Mouse (Mus musculus) embryonic facial prominence, embryonic 15.5 days (tissue): Measurements from ENCODE around the gene Slit3. TPM values are rescaled to one million over a fixed set of nuclear protein-coding genes. Genes with fewer than 3 reads are reported as not detected.

Source experiments
- ATAC-seq: fragments of 200-750 bp; cut with Nextera tagmentation; 2 replicates; pipeline ENCODE4 v1.8.0; 2017; ENCODE audit warnings: low read depth, moderate TSS enrichment; ENCODE audit not compliant: insufficient number of reproducible peaks, low FRiP score, low TSS enrichment
- H3K27ac ChIP-seq: fragments of 300-500 bp; sonication (generic); replicated peaks from 2 replicates; pipeline ENCODE4 v1.5.1; 2015; ENCODE audit warnings: mild to moderate bottlenecking, inconsistent platforms
- H3K27me3 ChIP-seq: fragments of 300-500 bp; sonication (generic); 2 replicates; pipeline ENCODE4 v1.6.1; 2015; ENCODE audit warnings: inconsistent platforms
- H3K36me3 ChIP-seq: fragments of 300-500 bp; sonication (generic); 2 replicates; pipeline ENCODE4 v1.6.1; 2015; ENCODE audit warnings: mild to moderate bottlenecking, inconsistent platforms
- H3K4me1 ChIP-seq: fragments of 300-500 bp; sonication (generic); 2 replicates; pipeline ENCODE4 v1.6.1; 2015; ENCODE audit warnings: inconsistent platforms
- H3K4me2 ChIP-seq: fragments of 300-500 bp; sonication (generic); replicated peaks from 2 replicates; pipeline ENCODE4 v1.6.1; 2015; ENCODE audit warnings: mild to moderate bottlenecking, inconsistent platforms
- H3K4me3 ChIP-seq: fragments of 300-500 bp; sonication (generic); replicated peaks from 2 replicates; pipeline ENCODE4 v1.5.1; 2015; ENCODE audit warnings: mild to moderate bottlenecking, inconsistent platforms
- H3K9ac ChIP-seq: fragments of 300-500 bp; sonication (generic); 2 replicates; pipeline ENCODE4 v1.6.1; 2015; ENCODE audit warnings: inconsistent platforms
- H3K9me3 ChIP-seq: fragments of 300-500 bp; sonication (generic); replicated peaks from 2 replicates; pipeline ENCODE4 v1.6.1; 2016; ENCODE audit warnings: inconsistent platforms
- WGBS: fragments of 180-500 bp; shearing (Covaris S2); methylation state at CpG from one replicate; pipeline ENCODE4 v1.1.7; 2015; 5-methylcytosine and 5-hydroxymethylcytosine counted together
- polyA plus RNA-seq: library from polyadenylated mRNA; unstranded; fragments of >200 nt; fragmentation: Nextera tagmentation; extraction: Ambion mirVana; gene quantifications from 2 replicates; pipeline ENCODE4 v1.2.1, GENCODE M21; 2015

Gene Slit3
- polyA plus RNA-seq, 1 experiment from 2014 or later = 27.6 TPM

GRCm38 (mm10) chr11:35704927-35705326 lies 583.9 kb downstream of the Slit3 start:
- H3K9ac ChIP-seq = no peak overlapping the region
- H3K36me3 ChIP-seq = peaks cover 31% of the 10 kb centered on the region
- WGBS = 86% methylated on average over 5 of the region's 5 CpGs
- H3K27me3 ChIP-seq = no peaks in the 10 kb centered on the region
- no peaks in the 10 kb centered on the region for H3K9me3 ChIP-seq
- no peak overlapping the region for H3K4me3 ChIP-seq
- H3K4me2 ChIP-seq = no peak overlapping the region
- no peak overlapping the region for H3K27ac ChIP-seq
- H3K4me1 ChIP-seq = no peaks in the 10 kb centered on the region
- ATAC-seq = no peak

GRCm38 (mm10) chr11:35707431-35707830 lies 586.4 kb downstream of the Slit3 start:
- no peak overlapping the region for H3K4me3 ChIP-seq
- H3K9me3 ChIP-seq = no peaks in the 10 kb centered on the region
- H3K4me2 ChIP-seq = no peak overlapping the region
- 87% methylated on average over 12 of the region's 12 CpGs for WGBS
- no peak for ATAC-seq
- H3K9ac ChIP-seq = no peak overlapping the region
- peaks cover 26% of the 10 kb centered on the region for H3K36me3 ChIP-seq
- H3K4me1 ChIP-seq = no peaks in the 10 kb centered on the region
- no peaks in the 10 kb centered on the region for H3K27me3 ChIP-seq
- no peak overlapping the region for H3K27ac ChIP-seq

GRCm38 (mm10) chr11:35711314-35711713 lies 590.3 kb downstream of the Slit3 start:
- H3K9me3 ChIP-seq = no peaks in the 10 kb centered on the region
- no peak overlapping the region for H3K4me3 ChIP-seq
- ATAC-seq = no peak
- no peaks in the 10 kb centered on the region; the same call in 1 of the 2 replicates for H3K36me3 ChIP-seq
- H3K4me1 ChIP-seq = no peaks in the 10 kb centered on the region
- no peak overlapping the region for H3K27ac ChIP-seq
- no peak overlapping the region for H3K9ac ChIP-seq
- H3K27me3 ChIP-seq = no peaks in the 10 kb centered on the region
- 86% methylated on average over 6 of the region's 6 CpGs for WGBS
- no peak overlapping the region for H3K4me2 ChIP-seq

- no peak overlapping the region for H3K27ac ChIP-seq
- no peak overlapping the region for H3K4me2 ChIP-seq
- H3K27me3 ChIP-seq = no peaks in the 10 kb centered on the region
- WGBS = 67% methylated on average over 1 of the region's 1 CpGs
- H3K4me3 ChIP-seq = no peak overlapping the region
- H3K36me3 ChIP-seq = no peaks in the 10 kb centered on the region
- ATAC-seq = no peak
- no peak overlapping the region for H3K9ac ChIP-seq
- H3K4me1 ChIP-seq = no peaks in the 10 kb centered on the region
- H3K9me3 ChIP-seq = no peaks in the 10 kb centered on the region
Measured at GRCm38 (mm10) chr11:35718881-35719280, 597.9 kb downstream of the Slit3 start.

GRCm38 (mm10) chr11:35723876-35724275 lies 602.9 kb downstream of the Slit3 start:
- ATAC-seq = no peak

GRCm38 (mm10) chr11:35726341-35726846 lies 605.4 kb downstream of the Slit3 start:
- 49% methylated on average over 8 of the region's 8 CpGs for WGBS
- Histone ChIP-seq H3K27me3 (no peaks in the 10 kb centered on the region), H3K36me3 (no peaks in the 10 kb centered on the region), H3K4me3 (no peak overlapping the region), H3K9me3 (no peaks in the 10 kb centered on the region), H3K27ac (no peak overlapping the region), H3K4me1 (no peaks in the 10 kb centered on the region; the same call in 1 of the 2 replicates), H3K9ac (no peak overlapping the region), H3K4me2 (no peak overlapping the region)
- ATAC-seq = no peak

More at GRCm38 (mm10) chr11:35723876-35724275, 602.9 kb downstream of the Slit3 start:
- Histone ChIP-seq H3K9me3 (no peaks in the 10 kb centered on the region), H3K4me2 (no peak overlapping the region), H3K36me3 (no peaks in the 10 kb centered on the region), H3K4me1 (no peaks in the 10 kb centered on the region), H3K27me3 (no peaks in the 10 kb centered on the region), H3K4me3 (no peak overlapping the region), H3K27ac (no peak overlapping the region), H3K9ac (no peak overlapping the region)
- WGBS = 82% methylated on average over 5 of the region's 5 CpGs

- no peaks in the 10 kb centered on the region for H3K9me3 ChIP-seq
- no peak overlapping the region for H3K27ac ChIP-seq
- H3K36me3 ChIP-seq = no peaks in the 10 kb centered on the region
- H3K4me2 ChIP-seq = no peak overlapping the region
- H3K4me3 ChIP-seq = no peak overlapping the region
- no peaks in the 10 kb centered on the region for H3K27me3 ChIP-seq
- H3K4me1 ChIP-seq = no peaks in the 10 kb centered on the region; the same call in 1 of the 2 replicates
- 87% methylated on average over 1 of the region's 1 CpGs for WGBS
- no peak for ATAC-seq
- no peak overlapping the region for H3K9ac ChIP-seq
Measured at GRCm38 (mm10) chr11:35728200-35728599, 607.2 kb downstream of the Slit3 start.

- Histone ChIP-seq H3K4me3 (no peak overlapping the region), H3K27ac (no peak overlapping the region), H3K9ac (no peak overlapping the region), H3K9me3 (no peaks in the 10 kb centered on the region), H3K4me1 (no peaks in the 10 kb centered on the region; the same call in 1 of the 2 replicates), H3K27me3 (no peaks in the 10 kb centered on the region), H3K36me3 (no peaks in the 10 kb centered on the region), H3K4me2 (no peak overlapping the region)
- WGBS = 28% methylated on average over 5 of the region's 5 CpGs
- ATAC-seq = no peak
Measured at GRCm38 (mm10) chr11:35729186-35729585, 608.2 kb downstream of the Slit3 start.

GRCm38 (mm10) chr11:35732366-35732765 lies 611.3 kb downstream of the Slit3 start:
- H3K4me3 ChIP-seq = no peak overlapping the region
- H3K36me3 ChIP-seq = no peaks in the 10 kb centered on the region
- no peak for ATAC-seq
- H3K4me2 ChIP-seq = no peak overlapping the region
- H3K27me3 ChIP-seq = no peaks in the 10 kb centered on the region
- H3K27ac ChIP-seq = no peak overlapping the region
- 48% methylated on average over 1 of the region's 1 CpGs for WGBS
- no peak overlapping the region for H3K9ac ChIP-seq
- H3K4me1 ChIP-seq = no peaks in the 10 kb centered on the region; the same call in 1 of the 2 replicates
- H3K9me3 ChIP-seq = no peaks in the 10 kb centered on the region

GRCm38 (mm10) chr11:35736817-35737216 lies 615.8 kb downstream of the Slit3 start:
- Histone ChIP-seq H3K36me3 (no peaks in the 10 kb centered on the region), H3K4me3 (no peak overlapping the region), H3K9me3 (no peaks in the 10 kb centered on the region), H3K9ac (no peak overlapping the region), H3K4me1 (0 out of 2 replicates have a peak, but pooled peaks cover 5% of the 10 kb centered on the region), H3K27ac (no peak overlapping the region), H3K4me2 (no peak overlapping the region), H3K27me3 (no peaks in the 10 kb centered on the region)
- no peak for ATAC-seq
- WGBS = 64% methylated on average over 2 of the region's 2 CpGs

GRCm38 (mm10) chr11:35737262-35737661 lies 616.2 kb downstream of the Slit3 start:
- Histone ChIP-seq H3K27me3 (no peaks in the 10 kb centered on the region), H3K4me3 (no peak overlapping the region), H3K4me1 (0 out of 2 replicates have a peak, but pooled peaks cover 5% of the 10 kb centered on the region), H3K36me3 (no peaks in the 10 kb centered on the region), H3K27ac (no peak overlapping the region), H3K9me3 (no peaks in the 10 kb centered on the region), H3K4me2 (no peak overlapping the region), H3K9ac (no peak overlapping the region)
- no peak for ATAC-seq
- WGBS = 86% methylated on average over 2 of the region's 2 CpGs

- no peaks in the 10 kb centered on the region for H3K27me3 ChIP-seq
- no peak overlapping the region for H3K4me2 ChIP-seq
- H3K27ac ChIP-seq = no peak overlapping the region
- no peak overlapping the region for H3K4me3 ChIP-seq
- H3K4me1 ChIP-seq = 0 out of 2 replicates have a peak, but pooled peaks cover 5% of the 10 kb centered on the region
- no peaks in the 10 kb centered on the region for H3K36me3 ChIP-seq
- H3K9ac ChIP-seq = no peak overlapping the region
- ATAC-seq = no peak
- WGBS = 59% methylated on average over 3 of the region's 3 CpGs
- H3K9me3 ChIP-seq = no peaks in the 10 kb centered on the region
Measured at GRCm38 (mm10) chr11:35738102-35738501, 617.1 kb downstream of the Slit3 start.
